Mouse (Mus musculus): ENCODE results near the gene Cdh12. TPM values are rescaled to one million over a fixed set of nuclear protein-coding genes. Genes with fewer than 3 reads are reported as not detected.

Gene Cdh12
- total and polyA plus RNA-seq, 3 experiments: 0.13 to 0.16 TPM; not detected in 1

- H3K79me2 ChIP-seq (replicated peaks; ENCODE audit: control insufficient read depth, extremely low read depth, insufficient read depth, poor library complexity, severe bottlenecking): no peaks in the 10 kb centered on the region
- no peaks in the 10 kb centered on the region for H3K36me3 ChIP-seq (replicated peaks in 1 of 2; ENCODE audit: control insufficient read depth in 1 of 2, insufficient read depth in 1 of 2, low read length in 1 of 2)
- in situ Hi-C loops (cut with MboI; ENCODE audit: low pct_ligation_motif_present, low pct_unique_long_range_greater_than_20kb, low sequenced_read_pairs) (no loop called here), dilution Hi-C loops (cut with MboI; ENCODE audit: extremely low pct_ligation_motif_present, extremely low pct_unique_long_range_greater_than_20kb, low sequenced_read_pairs) (no loop called here)
- H3K27ac ChIP-seq (ENCODE audit: insufficient read depth, low read depth): no peak overlapping the region
- TF ChIP-seq USF2 (conservative IDR thresholded peaks at IDR 0.05; ENCODE audit: low read depth, low read length) (no peak), PAX5 (IDR thresholded peaks at IDR 0.05; ENCODE audit: low read length) (no peak), NELFE (IDR thresholded peaks at IDR 0.05; ENCODE audit: low read depth, low read length) (no peak), ZMIZ1 (IDR thresholded peaks at IDR 0.05; ENCODE audit: low read depth, low read length) (no peak), MAX (IDR thresholded peaks at IDR 0.05; ENCODE audit: low read length) (no peak), GABPA (IDR thresholded peaks at IDR 0.05; ENCODE audit: insufficient replicate concordance, low read depth, low read length) (no peak), MAFK (IDR thresholded peaks at IDR 0.05; ENCODE audit: insufficient replicate concordance, low read length) (no peak), MEF2A (IDR thresholded peaks at IDR 0.05; ENCODE audit: borderline replicate concordance, low read depth, low read length) (no peak), JUN (IDR thresholded peaks at IDR 0.05; ENCODE audit: insufficient read depth, low read depth, low read length) (no peak), UBTF (IDR thresholded peaks at IDR 0.05; ENCODE audit: low read depth, low read length) (no peak), RAD21 (IDR thresholded peaks at IDR 0.05; ENCODE audit: low read depth, low read length) (no peak), IRF4 (IDR thresholded peaks at IDR 0.05; ENCODE audit: low read depth, low read length) (no peak), EP300 (IDR thresholded peaks at IDR 0.05; ENCODE audit: low read length) (no peak), ZC3H11A (IDR thresholded peaks at IDR 0.05; ENCODE audit: low read depth, low read length) (no peak), KAT2A (IDR thresholded peaks at IDR 0.05; ENCODE audit: insufficient replicate concordance, low read length) (no peak), MXI1 (IDR thresholded peaks at IDR 0.05; ENCODE audit: low read depth, low read length) (no peak), USF1 (IDR thresholded peaks at IDR 0.05; ENCODE audit: low read depth, low read length) (no peak)
- H3K9ac ChIP-seq (ENCODE audit: insufficient read depth, low read depth): no peak overlapping the region
- H3K27me3 ChIP-seq (replicated peaks): no peaks in the 10 kb centered on the region
- H3K4me1 ChIP-seq (ENCODE audit: control insufficient read depth in 1 of 2, insufficient read depth in 2 of 2): no peaks in the 10 kb centered on the region
- H3K9me3 ChIP-seq (replicated peaks; ENCODE audit: low read length): peaks cover 18% of the 10 kb centered on the region
- no peak overlapping the region for H3K4me2 ChIP-seq (ENCODE audit: insufficient read depth, low read depth, poor library complexity, severe bottlenecking)
- DNase-seq (ENCODE audit: extremely low read depth): no peak
- H3K4me3 ChIP-seq (replicated peaks in 1 of 3; ENCODE audit: low read depth in 2 of 3, low read length in 2 of 3, poor library complexity in 1 of 3): no peak overlapping the region
Observed at GRCm38 (mm10) chr15:20450558-20450957, 1.5 kb downstream of the Cdh12 start.

DNA sequence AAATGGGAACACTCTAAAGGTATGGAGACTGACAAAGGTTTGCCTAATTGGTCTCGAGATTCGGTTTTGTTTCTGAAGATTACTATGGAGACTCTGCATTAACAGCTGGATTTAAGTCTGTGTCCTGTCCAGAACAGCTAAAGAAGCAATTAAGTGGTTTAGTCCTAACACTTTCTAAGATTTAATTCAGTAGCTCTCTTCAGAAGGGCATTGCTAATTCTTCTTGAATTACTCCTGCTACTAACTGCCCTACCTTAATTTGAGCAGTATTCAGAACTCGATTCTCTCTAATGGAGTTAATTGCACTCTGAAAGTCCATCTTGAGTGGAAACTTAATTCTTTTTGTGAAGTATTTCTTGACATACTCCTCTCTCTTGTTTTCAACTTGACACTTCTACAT lies 9.4 kb downstream of the Cdh12 start:
- no peak overlapping the region for H3K27ac ChIP-seq (ENCODE audit: insufficient read depth, low read depth)
- no peak overlapping the region for H3K4me3 ChIP-seq (replicated peaks in 1 of 3; ENCODE audit: low read depth in 2 of 3, low read length in 2 of 3, poor library complexity in 1 of 3)
- no peak for DNase-seq (ENCODE audit: extremely low read depth)
- no peak overlapping the region for H3K9ac ChIP-seq (ENCODE audit: insufficient read depth, low read depth)
- H3K9me3 ChIP-seq (replicated peaks; ENCODE audit: low read length): peaks cover 7% of the 10 kb centered on the region
- no peaks in the 10 kb centered on the region for H3K27me3 ChIP-seq (replicated peaks)
- H3K79me2 ChIP-seq (replicated peaks; ENCODE audit: control insufficient read depth, extremely low read depth, insufficient read depth, poor library complexity, severe bottlenecking): no peaks in the 10 kb centered on the region
- H3K4me1 ChIP-seq (ENCODE audit: control insufficient read depth in 1 of 2, insufficient read depth in 2 of 2): no peaks in the 10 kb centered on the region
- TF ChIP-seq CHD1 (IDR thresholded peaks at IDR 0.05; ENCODE audit: low read depth, low read length): no peak
- TF ChIP-seq SMC3 (IDR thresholded peaks at IDR 0.05; ENCODE audit: low read depth, low read length): no peak
- dilution Hi-C loops (cut with MboI; ENCODE audit: extremely low pct_ligation_motif_present, extremely low pct_unique_long_range_greater_than_20kb, low sequenced_read_pairs) (no loop called here), in situ Hi-C loops (cut with MboI; ENCODE audit: low pct_ligation_motif_present, low pct_unique_long_range_greater_than_20kb, low sequenced_read_pairs) (no loop called here)
- no peaks in the 10 kb centered on the region for H3K36me3 ChIP-seq (replicated peaks in 1 of 2; ENCODE audit: control insufficient read depth in 1 of 2, insufficient read depth in 1 of 2, low read length in 1 of 2)
- no peak overlapping the region for H3K4me2 ChIP-seq (ENCODE audit: insufficient read depth, low read depth, poor library complexity, severe bottlenecking)
